Mouse (Mus musculus): ENCODE measurements at regions not wholly inside any gene's neighbourhood (a gene's known extent, or its start where the extent isn't known, plus 50 kb on each side); places are given as distances from the start of the nearest gene placed in this dataset.

- H3K4me1 ChIP-seq (ENCODE audit: control insufficient read depth, insufficient read depth, insufficient read length) = peaks cover 7% of the 10 kb centered on the region; the same call in 1 of the 2 replicates
- no peaks in the 10 kb centered on the region for H3K36me3 ChIP-seq (ENCODE audit: control insufficient read depth, insufficient read depth, low read length)
- TF ChIP-seq POLR2A (IDR thresholded peaks at IDR 0.05; ENCODE audit: low read depth, low read length) (no peak), CTCF (IDR thresholded peaks at IDR 0.05; ENCODE audit: extremely low read depth, insufficient read depth, insufficient read length, insufficient replicate concordance) (no peak)
- no peak overlapping the region for H3K27ac ChIP-seq (ENCODE audit: insufficient read depth, low read length)
- H3K27me3 ChIP-seq (ENCODE audit: control insufficient read depth, insufficient read depth, low read length) = no peaks in the 10 kb centered on the region
- WGBS = 17% methylated on average over 2 of the region's 2 CpGs
- DNase-seq (ENCODE audit: low read depth in 1 of 2, low spot score in 2 of 2) = no peak
- no peak overlapping the region for H3K4me3 ChIP-seq (ENCODE audit: extremely low read depth, insufficient read depth, insufficient read length)
These were observed 170.9 kb upstream of the Tbl1xr1 start for GRCm38 (mm10) chr3:21905384-21906073.

- DNase-seq (ENCODE audit: low read depth in 1 of 2, low spot score in 2 of 2) = no peak
These were observed 167.6 kb upstream of the Tbl1xr1 start for GRCm38 (mm10) chr3:21908828-21909227.

GRCm38 (mm10) chr3:21910080-21910479 lies 166.4 kb upstream of the Tbl1xr1 start:
- no peak for DNase-seq (ENCODE audit: low read depth in 1 of 2, low spot score in 2 of 2)
- Histone ChIP-seq H3K27ac (ENCODE audit: insufficient read depth, low read length) (no peak overlapping the region), H3K4me1 (ENCODE audit: control insufficient read depth, insufficient read depth, insufficient read length) (peaks cover 8% of the 10 kb centered on the region; the same call in 1 of the 2 replicates), H3K36me3 (ENCODE audit: control insufficient read depth, insufficient read depth, low read length) (no peaks in the 10 kb centered on the region), H3K27me3 (ENCODE audit: control insufficient read depth, insufficient read depth, low read length) (no peaks in the 10 kb centered on the region), H3K4me3 (ENCODE audit: extremely low read depth, insufficient read depth, insufficient read length) (no peak overlapping the region)
- 70% methylated on average over 1 of the region's 1 CpGs for WGBS
- TF ChIP-seq POLR2A (IDR thresholded peaks at IDR 0.05; ENCODE audit: low read depth, low read length) (no peak), CTCF (IDR thresholded peaks at IDR 0.05; ENCODE audit: extremely low read depth, insufficient read depth, insufficient read length, insufficient replicate concordance) (no peak)

More at GRCm38 (mm10) chr3:21908828-21909227, 167.6 kb upstream of the Tbl1xr1 start:
- H3K27me3 ChIP-seq (ENCODE audit: control insufficient read depth, insufficient read depth, low read length) = no peaks in the 10 kb centered on the region
- H3K4me3 ChIP-seq (ENCODE audit: extremely low read depth, insufficient read depth, insufficient read length) = no peak overlapping the region
- WGBS = 90% methylated on average over 4 of the region's 4 CpGs
- peaks cover 6% of the 10 kb centered on the region; the same call in 1 of the 2 replicates for H3K4me1 ChIP-seq (ENCODE audit: control insufficient read depth, insufficient read depth, insufficient read length)
- no peaks in the 10 kb centered on the region for H3K36me3 ChIP-seq (ENCODE audit: control insufficient read depth, insufficient read depth, low read length)
- TF ChIP-seq POLR2A (IDR thresholded peaks at IDR 0.05; ENCODE audit: low read depth, low read length) = no peak
- no peak for TF ChIP-seq CTCF (IDR thresholded peaks at IDR 0.05; ENCODE audit: extremely low read depth, insufficient read depth, insufficient read length, insufficient replicate concordance)
- no peak overlapping the region for H3K27ac ChIP-seq (ENCODE audit: insufficient read depth, low read length)

- H3K4me3 ChIP-seq (ENCODE audit: extremely low read depth, insufficient read depth, insufficient read length) = no peak overlapping the region
These were observed 165.4 kb upstream of the Tbl1xr1 start for GRCm38 (mm10) chr3:21911071-21911470.

GRCm38 (mm10) chr3:21917228-21917910 lies 159.1 kb upstream of the Tbl1xr1 start:
- H3K27me3 ChIP-seq (ENCODE audit: control insufficient read depth, insufficient read depth, low read length) = no peaks in the 10 kb centered on the region
- H3K36me3 ChIP-seq (ENCODE audit: control insufficient read depth, insufficient read depth, low read length) = no peaks in the 10 kb centered on the region
- peaks cover 19% of the 10 kb centered on the region; the same call in 1 of the 2 replicates for H3K4me1 ChIP-seq (ENCODE audit: control insufficient read depth, insufficient read depth, insufficient read length)
- H3K27ac ChIP-seq (ENCODE audit: insufficient read depth, low read length) = peak overlapping the region; percentile 15; the same call in 1 of the 2 replicates
- 62% methylated on average over 9 of the region's 9 CpGs for WGBS
- no peak for TF ChIP-seq CTCF (IDR thresholded peaks at IDR 0.05; ENCODE audit: extremely low read depth, insufficient read depth, insufficient read length, insufficient replicate concordance)
- TF ChIP-seq POLR2A (IDR thresholded peaks at IDR 0.05; ENCODE audit: low read depth, low read length) = no peak
- H3K4me3 ChIP-seq (ENCODE audit: extremely low read depth, insufficient read depth, insufficient read length) = no peak overlapping the region
- peak in 1 of 2 experiments; percentile 41 for DNase-seq (ENCODE audit: low read depth in 1 of 2, low spot score in 2 of 2)

More at GRCm38 (mm10) chr3:21911071-21911470, 165.4 kb upstream of the Tbl1xr1 start:
- Histone ChIP-seq H3K27me3 (ENCODE audit: control insufficient read depth, insufficient read depth, low read length) (no peaks in the 10 kb centered on the region), H3K27ac (ENCODE audit: insufficient read depth, low read length) (no peak overlapping the region), H3K36me3 (ENCODE audit: control insufficient read depth, insufficient read depth, low read length) (no peaks in the 10 kb centered on the region), H3K4me1 (ENCODE audit: control insufficient read depth, insufficient read depth, insufficient read length) (peaks cover 12% of the 10 kb centered on the region; the same call in 1 of the 2 replicates)
- TF ChIP-seq CTCF (IDR thresholded peaks at IDR 0.05; ENCODE audit: extremely low read depth, insufficient read depth, insufficient read length, insufficient replicate concordance) (no peak), POLR2A (IDR thresholded peaks at IDR 0.05; ENCODE audit: low read depth, low read length) (no peak)
- peak; percentile 37 to 41 for DNase-seq (ENCODE audit: low read depth in 1 of 2, low spot score in 2 of 2)

- 94% methylated on average over 10 of the region's 10 CpGs for WGBS
- Histone ChIP-seq H3K36me3 (ENCODE audit: control insufficient read depth, insufficient read depth, low read length) (no peaks in the 10 kb centered on the region), H3K27me3 (ENCODE audit: control insufficient read depth, insufficient read depth, low read length) (no peaks in the 10 kb centered on the region), H3K27ac (ENCODE audit: insufficient read depth, low read length) (no peak overlapping the region), H3K4me1 (ENCODE audit: control insufficient read depth, insufficient read depth, insufficient read length) (peaks cover 19% of the 10 kb centered on the region; the same call in 1 of the 2 replicates), H3K4me3 (ENCODE audit: extremely low read depth, insufficient read depth, insufficient read length) (no peak overlapping the region)
- no peak for DNase-seq (ENCODE audit: low read depth in 1 of 2, low spot score in 2 of 2)
- TF ChIP-seq POLR2A (IDR thresholded peaks at IDR 0.05; ENCODE audit: low read depth, low read length) (no peak), CTCF (IDR thresholded peaks at IDR 0.05; ENCODE audit: extremely low read depth, insufficient read depth, insufficient read length, insufficient replicate concordance) (no peak)
These were observed 158.0 kb upstream of the Tbl1xr1 start for GRCm38 (mm10) chr3:21918431-21918830.

All from spleen, adult 2 months (tissue).